Mouse (Mus musculus) midbrain, postnatal 0 days (tissue): ENCODE results near the gene Srrm1. TPM values are rescaled to one million over a fixed set of nuclear protein-coding genes. Genes with fewer than 3 reads are reported as not detected.

Experiments
- ATAC-seq: fragments of 200-750 bp; cut with Nextera tagmentation; 2 replicates; pipeline ENCODE4 v1.8.0; 2017; ENCODE audit warnings: moderate number of reproducible peaks, mild to moderate bottlenecking, moderate TSS enrichment, moderate library complexity; ENCODE audit not compliant: low FRiP score
- DNase-seq: peaks from one replicate; pipeline ENCODE4 v3.0.0-alpha.2; 2015; ENCODE audit warnings: low spot score
- H3K27ac ChIP-seq: fragments of 300-500 bp; sonication (generic); 2 replicates; pipeline ENCODE4 v1.5.1; 2014; ENCODE audit warnings: low read depth, mild to moderate bottlenecking, low read length, mixed read lengths
- H3K27me3 ChIP-seq: fragments of 300-500 bp; sonication (generic); 2 replicates; pipeline ENCODE4 v1.6.1; 2014; ENCODE audit warnings: low read length, control low read depth, mixed read lengths; ENCODE audit not compliant: insufficient read depth
- H3K36me3 ChIP-seq: fragments of 300-500 bp; sonication (generic); 2 replicates; pipeline ENCODE4 v1.6.1; 2014; ENCODE audit warnings: low read length, control low read depth, mixed read lengths; ENCODE audit not compliant: insufficient read depth
- H3K4me1 ChIP-seq: fragments of 300-500 bp; sonication (generic); 2 replicates; pipeline ENCODE4 v1.6.1; 2014; ENCODE audit warnings: mild to moderate bottlenecking, control low read depth, antibody characterized with exemption, low read length, mixed read lengths; ENCODE audit not compliant: insufficient read depth
- H3K4me2 ChIP-seq: fragments of 300-500 bp; sonication (generic); 2 replicates; pipeline ENCODE4 v1.6.1; 2014; ENCODE audit warnings: low read depth, mild to moderate bottlenecking, low read length, mixed read lengths; ENCODE audit not compliant: poor library complexity, severe bottlenecking
- H3K4me3 ChIP-seq: fragments of 300-500 bp; sonication (generic); 2 replicates; pipeline ENCODE4 v1.5.1; 2014; ENCODE audit warnings: low read depth, mild to moderate bottlenecking, low read length, moderate library complexity
- H3K9ac ChIP-seq: fragments of 300-500 bp; sonication (generic); replicated peaks from 2 replicates; pipeline ENCODE4 v1.6.1; 2014; ENCODE audit warnings: mild to moderate bottlenecking, low read length, moderate library complexity, mixed read lengths; ENCODE audit not compliant: poor library complexity, severe bottlenecking
- H3K9me3 ChIP-seq: fragments of 300-500 bp; sonication (generic); 2 replicates; pipeline ENCODE4 v1.6.1; 2016; ENCODE audit warnings: low read length, control low read depth
- CTCF ChIP-seq: IDR thresholded peaks from 2 replicates; pipeline ENCODE4 v1.5.1; 2016; ENCODE audit warnings: antibody characterized with exemption, mild to moderate bottlenecking
- WGBS: fragments of 180-500 bp; shearing (Covaris S2); extraction: QIAGEN DNeasy Blood & Tissue Kit; methylation state at CpG from one replicate; pipeline ENCODE4 v1.1.7; 2014; 5-methylcytosine and 5-hydroxymethylcytosine counted together
- polyA plus RNA-seq: library from polyadenylated mRNA; unstranded; fragments of >200 nt; fragmentation: Nextera tagmentation; extraction: Ambion mirVana; gene quantifications from 2 replicates; pipeline ENCODE4 v1.2.1, GENCODE M21; 2015
- total RNA-seq: library from RNA; depleted of rRNA; stranded (reverse); fragments of >200 nt; gene quantifications from 2 replicates; pipeline ENCODE4 v1.2.3, GENCODE M21; 2014

Srrm1 gene
- total and polyA plus RNA-seq, 2 experiments from 2014 or later: 40.1 to 173 TPM

DNA sequence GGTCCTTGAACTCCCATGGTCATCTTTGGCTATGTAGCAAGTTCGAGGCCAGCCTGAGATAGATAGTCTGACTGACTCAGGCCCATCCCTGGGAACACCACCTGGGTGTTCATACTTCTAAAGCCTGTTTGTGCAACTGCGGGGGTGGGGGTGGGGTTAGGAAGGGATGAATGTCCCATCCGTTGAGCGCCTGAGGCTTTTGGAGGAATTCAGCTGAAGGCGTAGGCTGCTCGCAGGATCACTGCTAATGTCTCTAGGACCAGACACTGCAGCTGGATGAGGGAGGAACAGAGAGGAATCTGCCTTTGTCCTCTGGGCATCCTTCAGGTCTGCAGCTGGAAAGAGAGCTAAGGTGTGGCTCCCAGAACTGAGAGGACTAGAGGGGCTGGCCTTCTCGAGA, 41.5 kb upstream of the Srrm1 start:
- no peak for ATAC-seq
- H3K36me3 ChIP-seq: no peaks in the 10 kb centered on the region
- no peak for TF ChIP-seq CTCF
- 87% methylated on average over 7 of the region's 7 CpGs for WGBS
- no peak overlapping the region for H3K4me2 ChIP-seq
- H3K4me1 ChIP-seq: no peaks in the 10 kb centered on the region
- no peak overlapping the region for H3K4me3 ChIP-seq
- no peak overlapping the region for H3K9ac ChIP-seq
- no peaks in the 10 kb centered on the region for H3K9me3 ChIP-seq
- peaks cover 24% of the 10 kb centered on the region for H3K27me3 ChIP-seq
- no peak for DNase-seq
- no peak overlapping the region for H3K27ac ChIP-seq

DNA sequence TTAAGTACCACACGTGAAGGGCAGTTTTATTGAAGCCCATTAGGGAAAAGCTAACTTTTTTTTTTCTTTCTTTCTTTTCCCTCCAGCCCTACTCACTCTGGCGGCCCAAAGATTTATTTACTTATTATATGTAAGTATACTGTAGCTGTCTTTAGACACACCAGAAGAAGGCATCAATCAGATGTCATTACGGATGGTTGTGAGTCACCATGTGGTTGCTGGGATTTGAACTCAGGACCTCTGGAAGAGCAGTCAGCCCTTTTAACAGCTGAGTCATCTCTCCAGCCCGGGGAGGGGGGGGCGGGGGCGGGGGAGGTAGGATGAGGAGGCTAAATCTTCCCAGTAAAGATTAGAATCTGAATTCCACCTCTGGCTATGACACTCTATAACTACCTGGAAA, 40.3 kb upstream of the Srrm1 start:
- Histone ChIP-seq H3K27me3 (peaks cover 13% of the 10 kb centered on the region), H3K4me1 (no peaks in the 10 kb centered on the region), H3K9me3 (no peaks in the 10 kb centered on the region), H3K4me2 (no peak overlapping the region), H3K9ac (no peak overlapping the region), H3K4me3 (no peak overlapping the region), H3K27ac (no peak overlapping the region), H3K36me3 (no peaks in the 10 kb centered on the region)
- ATAC-seq (no peak), DNase-seq (no peak)
- TF ChIP-seq CTCF: no peak
- 85% methylated on average over 6 of the region's 6 CpGs for WGBS

DNA sequence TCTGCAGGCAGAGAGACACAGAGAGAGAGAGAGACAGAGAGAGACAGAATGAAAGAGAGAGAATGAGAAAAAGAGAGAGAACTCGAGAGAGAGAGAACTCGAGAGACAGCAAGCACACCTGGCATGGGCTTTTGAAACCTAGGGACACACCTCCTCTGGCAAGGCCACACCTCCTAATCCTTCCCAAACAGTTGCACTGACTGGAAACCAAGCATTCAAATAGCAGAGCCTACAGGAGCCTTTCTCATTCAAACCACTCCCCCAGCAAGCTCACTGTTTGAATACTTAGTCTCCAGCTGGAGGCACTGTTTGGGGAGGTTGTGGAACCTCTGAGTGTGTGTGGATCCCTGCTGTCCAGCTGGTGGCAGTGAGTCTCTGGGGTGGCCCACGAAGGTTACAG, 39.7 kb upstream of the Srrm1 start:
- no peak overlapping the region for H3K27ac ChIP-seq
- no peaks in the 10 kb centered on the region for H3K36me3 ChIP-seq
- no peak overlapping the region for H3K4me3 ChIP-seq
- peaks cover 8% of the 10 kb centered on the region for H3K27me3 ChIP-seq
- H3K4me2 ChIP-seq: no peak overlapping the region
- 77% methylated on average over 3 of the region's 3 CpGs for WGBS
- no peak overlapping the region for H3K9ac ChIP-seq
- DNase-seq: no peak
- ATAC-seq: no peak
- no peaks in the 10 kb centered on the region for H3K9me3 ChIP-seq
- no peaks in the 10 kb centered on the region for H3K4me1 ChIP-seq
- TF ChIP-seq CTCF: no peak

DNA sequence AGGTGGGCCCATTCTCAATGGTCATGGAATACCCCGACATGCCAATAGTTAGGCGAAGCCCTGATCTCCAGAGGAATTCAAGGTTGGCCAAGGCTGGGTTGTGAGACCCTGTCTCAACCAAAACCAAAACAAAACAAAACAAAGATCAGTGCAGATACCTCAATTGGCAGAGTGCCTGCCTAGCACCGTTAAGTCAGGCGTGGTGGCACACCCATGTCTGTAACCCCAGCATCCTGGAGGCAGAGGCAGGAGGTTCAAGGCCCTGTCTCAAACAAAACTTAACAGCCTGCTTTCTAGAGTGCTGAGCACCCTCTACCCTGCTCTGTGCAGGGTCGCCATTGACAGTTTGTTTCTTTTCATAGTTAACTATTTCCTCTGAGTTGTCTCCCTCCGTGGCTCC, 37.9 kb upstream of the Srrm1 start:
- H3K9me3 ChIP-seq: no peaks in the 10 kb centered on the region
- DNase-seq (no peak), ATAC-seq (no peak)
- 71% methylated on average over 6 of the region's 6 CpGs for WGBS
- no peaks in the 10 kb centered on the region for H3K4me1 ChIP-seq
- no peak overlapping the region for H3K27ac ChIP-seq
- H3K4me3 ChIP-seq: no peak overlapping the region
- no peak overlapping the region for H3K9ac ChIP-seq
- TF ChIP-seq CTCF: no peak
- no peaks in the 10 kb centered on the region for H3K36me3 ChIP-seq
- no peak overlapping the region for H3K4me2 ChIP-seq
- H3K27me3 ChIP-seq: no peaks in the 10 kb centered on the region

DNA sequence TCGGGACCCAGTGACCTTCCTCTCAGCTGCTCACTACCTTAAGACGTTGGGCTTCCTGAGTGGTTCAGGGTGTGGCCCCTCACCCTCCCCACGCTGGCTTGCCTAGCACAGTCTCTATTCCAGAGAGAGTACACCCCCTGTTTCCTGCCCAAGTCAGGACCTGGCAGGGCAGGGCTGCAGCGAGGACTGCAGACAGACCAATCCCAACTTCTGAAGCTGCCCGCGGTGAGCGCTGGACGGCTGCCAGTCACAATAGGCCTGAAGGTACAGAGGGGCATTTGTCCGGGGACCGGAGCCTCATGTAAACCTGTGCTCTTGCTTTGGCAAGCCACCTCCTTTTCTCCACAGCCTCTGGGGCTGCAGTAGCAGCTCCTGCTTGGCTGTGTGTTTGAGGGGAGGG, 32.5 kb upstream of the Srrm1 start:
- Histone ChIP-seq H3K4me3 (no peak overlapping the region), H3K4me2 (no peak overlapping the region), H3K27ac (no peak overlapping the region), H3K4me1 (no peaks in the 10 kb centered on the region), H3K36me3 (no peaks in the 10 kb centered on the region), H3K9ac (no peak overlapping the region), H3K27me3 (no peaks in the 10 kb centered on the region), H3K9me3 (no peaks in the 10 kb centered on the region)
- 47% methylated on average over 10 of the region's 10 CpGs for WGBS
- no peak for DNase-seq
- no peak for TF ChIP-seq CTCF
- no peak for ATAC-seq

DNA sequence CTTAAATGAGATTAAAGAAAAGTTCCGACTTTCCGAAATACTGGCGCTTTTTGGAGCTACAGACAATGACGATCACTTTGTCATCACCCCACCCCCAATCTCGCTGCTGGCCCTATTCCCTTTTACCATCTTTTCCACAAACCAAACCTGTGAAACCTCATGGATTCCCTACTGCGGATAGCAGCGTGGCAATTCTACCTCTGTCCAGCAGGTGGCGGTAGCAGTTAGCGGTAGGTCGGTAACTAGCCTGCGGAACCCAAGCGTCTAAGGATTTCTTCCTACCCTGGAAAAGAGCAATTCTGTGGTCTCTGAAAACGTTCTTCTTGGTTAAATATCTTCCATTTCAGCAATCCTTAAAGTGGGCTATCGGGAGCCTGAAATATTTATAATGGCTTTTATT, 29.2 kb upstream of the Srrm1 start:
- Histone ChIP-seq H3K4me1 (no peaks in the 10 kb centered on the region), H3K4me3 (no peak overlapping the region), H3K27ac (no peak overlapping the region), H3K9me3 (no peaks in the 10 kb centered on the region), H3K36me3 (no peaks in the 10 kb centered on the region), H3K27me3 (no peaks in the 10 kb centered on the region), H3K9ac (no peak overlapping the region), H3K4me2 (no peak overlapping the region)
- peak; percentile 99 for TF ChIP-seq CTCF
- ATAC-seq: 0 out of 2 replicates have a peak, but pooled peaks have one; percentile 31
- peak; percentile 90 for DNase-seq
- 5% methylated on average over 14 of the region's 14 CpGs for WGBS
